Mouse (Mus musculus) cerebellum, postnatal 4 days (tissue): Measurements from ENCODE around the gene Zfp410.
A peak's percentile ranks its signal among the peaks of the same experiment; 100 is the strongest.
"Not testable (repeated sequence)": the region's sequence is repeated elsewhere in the genome, so short reads cannot be mapped to it uniquely, and the experiment has no call there.

Experiments
- DNase-seq, 2 experiments: peaks; one replicate each; pipeline ENCODE4 v3.0.0; 2022; ENCODE audit warnings: low spot score in 2 of 2, mixed read lengths in 1 of 2

Zfp410 gene

GRCm38 (mm10) chr12:84316721-84317621 is at the start of gene Zfp410:
TSS of gene Zfp410 (plus strand) at chr12:84316852.
- DNase-seq = peak; percentile 47 to 78

- DNase-seq = no peak
Measured at GRCm38 (mm10) chr12:84267264-84267663, 49.4 kb upstream of the Zfp410 start.

DNA sequence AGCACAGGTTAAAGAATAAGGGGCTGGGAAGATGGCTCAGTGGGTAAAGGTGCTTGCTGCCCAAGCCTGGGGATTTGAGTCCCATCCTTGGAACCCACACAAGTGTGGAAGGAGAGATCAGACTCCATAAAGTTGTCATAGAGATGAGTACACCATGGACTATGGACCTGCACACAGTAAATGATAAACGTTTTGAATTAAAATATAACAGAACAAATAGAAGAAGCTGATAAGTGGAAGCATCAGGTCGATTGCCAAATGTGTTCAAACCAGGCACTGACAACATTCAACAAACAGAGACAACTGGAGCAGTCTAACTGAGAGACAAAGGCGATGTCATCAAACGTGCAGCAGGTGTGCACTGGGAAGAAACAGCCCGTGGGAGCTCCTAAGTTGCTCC is 43.3 kb upstream of the Zfp410 start:
- DNase-seq = no peak

DNA sequence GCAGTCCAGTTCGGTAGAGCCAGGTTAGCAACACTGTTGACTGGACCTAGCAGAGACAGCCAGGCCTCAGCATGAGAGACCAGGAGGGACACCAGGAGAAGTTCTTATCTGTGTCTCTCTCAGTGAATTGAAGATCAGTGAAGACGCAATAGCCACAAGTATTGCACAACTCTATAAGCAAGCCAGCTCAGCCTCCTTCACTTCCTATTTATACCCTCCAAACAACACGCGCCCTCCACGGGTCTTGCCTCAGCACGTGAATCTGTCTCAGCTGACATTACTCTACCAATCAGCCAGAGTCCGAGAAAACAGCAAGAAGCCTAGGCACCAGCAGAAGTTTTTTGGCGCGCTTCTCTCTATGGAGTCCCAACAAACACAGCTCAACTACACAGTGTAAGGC is 41.4 kb upstream of the Zfp410 start:
- no peak for DNase-seq

- DNase-seq = no peak
Measured at GRCm38 (mm10) chr12:84276288-84276687, 40.4 kb upstream of the Zfp410 start.

DNA sequence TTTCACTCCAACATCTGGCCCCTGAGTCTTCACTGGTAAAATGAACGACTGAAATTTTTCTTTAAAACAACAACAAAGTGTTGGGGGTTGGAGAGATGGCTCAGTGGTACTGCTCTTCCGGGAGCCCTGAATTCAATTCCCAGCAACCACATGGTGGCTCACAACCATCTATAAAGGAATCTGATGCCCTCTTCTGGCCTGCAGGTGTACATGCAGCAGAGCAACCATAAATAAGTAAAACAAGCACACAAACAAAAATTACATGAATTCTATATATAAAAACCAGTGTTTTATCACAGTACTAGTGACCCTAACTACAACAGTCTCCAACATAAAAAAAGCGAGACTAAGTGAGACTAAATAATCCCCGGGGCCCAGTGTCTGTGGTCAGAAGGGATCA is 39.9 kb upstream of the Zfp410 start:
- no peak for DNase-seq

- no peak for DNase-seq
Measured at GRCm38 (mm10) chr12:84277832-84278231, 38.8 kb upstream of the Zfp410 start.

DNA sequence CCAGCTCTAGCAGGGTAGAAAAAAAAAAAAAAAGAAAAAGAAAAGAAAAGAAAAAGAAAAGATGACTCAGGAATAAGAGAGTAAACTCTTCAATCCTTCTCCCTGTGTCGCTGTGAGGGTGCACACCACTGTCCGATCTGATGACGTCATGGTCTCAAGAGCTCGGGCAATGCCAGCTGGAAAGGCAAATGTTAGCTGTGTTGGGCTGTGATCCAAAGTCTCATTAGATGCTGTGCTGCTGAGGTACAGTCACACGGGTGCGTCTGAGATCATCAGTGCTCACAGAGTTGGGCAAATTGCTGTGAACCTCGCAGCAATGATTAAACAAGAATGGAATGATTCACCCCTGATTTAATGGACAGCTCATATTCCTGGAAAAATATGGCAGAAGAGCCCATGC is 37.8 kb upstream of the Zfp410 start:
- DNase-seq = peak in 1 of 2 experiments; percentile 6

GRCm38 (mm10) chr12:84284391-84284790 is 32.3 kb upstream of the Zfp410 start:
- no peak for DNase-seq

DNA sequence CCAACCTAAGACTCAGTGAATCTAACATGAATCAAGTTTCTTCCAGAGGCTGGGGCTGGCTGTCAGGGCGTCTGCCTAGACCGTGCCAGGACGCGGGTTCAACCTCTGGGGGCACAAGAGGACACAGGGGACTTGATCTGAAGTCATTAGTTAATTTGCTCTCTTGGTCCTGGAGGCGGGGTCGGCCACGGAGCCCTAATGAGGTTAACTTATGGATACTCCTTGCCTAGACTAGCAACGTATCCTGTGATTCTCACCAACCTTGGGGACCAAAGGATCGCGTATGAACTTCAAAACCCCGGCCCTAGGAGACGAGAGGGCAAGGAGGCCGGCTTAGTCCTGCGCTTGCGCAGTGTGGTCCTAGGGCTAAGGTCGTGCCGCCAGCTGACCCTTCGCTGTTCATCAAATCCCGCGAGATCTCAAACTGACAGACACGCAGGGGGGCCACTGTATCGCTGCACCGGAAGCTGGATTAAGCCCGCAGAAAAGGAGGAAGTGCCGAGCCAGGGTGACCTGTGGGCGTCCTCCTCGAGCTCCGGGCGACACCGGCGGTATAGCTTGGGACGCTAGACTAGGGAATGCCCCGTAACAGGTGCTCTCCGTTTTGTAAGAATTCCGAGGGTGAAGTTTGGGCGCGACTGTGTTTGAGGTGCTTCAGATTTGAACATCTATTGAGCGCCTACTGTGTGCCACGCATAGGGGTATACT is 31.6 kb upstream of the Zfp410 start, which contains the start of gene Ptgr2:
TSS of gene Ptgr2 (plus strand) at position 348 of the 708 bp plus-strand sequence.
- DNase-seq = peak; percentile 75 to 87

GRCm38 (mm10) chr12:84285593-84285968 is 31.1 kb upstream of the Zfp410 start:
- no peak for DNase-seq

- peak in 1 of 2 experiments; percentile 15 for DNase-seq
Measured at GRCm38 (mm10) chr12:84288461-84288860, 28.2 kb upstream of the Zfp410 start.

- no peak for DNase-seq
Measured at GRCm38 (mm10) chr12:84297851-84298250, 18.8 kb upstream of the Zfp410 start.

DNA sequence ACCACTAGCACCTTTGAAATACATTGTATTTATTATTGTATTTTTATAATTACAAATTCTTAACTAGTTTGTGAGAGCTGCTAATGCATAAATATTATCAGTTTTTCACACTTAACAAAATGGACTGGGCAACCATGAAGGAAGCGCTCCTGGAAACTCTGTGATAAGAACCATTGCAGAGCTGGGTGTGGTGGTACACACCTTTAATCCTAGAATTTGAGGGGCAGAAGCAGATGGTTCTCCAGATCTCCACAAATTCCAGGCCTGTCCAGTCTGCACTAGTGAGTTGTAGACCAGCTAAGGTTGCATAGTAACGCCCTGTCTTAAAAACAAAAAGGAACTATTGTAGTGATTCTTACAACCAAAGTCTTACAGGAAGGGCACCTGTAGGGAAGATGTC is 17.4 kb upstream of the Zfp410 start:
- DNase-seq = no peak

DNA sequence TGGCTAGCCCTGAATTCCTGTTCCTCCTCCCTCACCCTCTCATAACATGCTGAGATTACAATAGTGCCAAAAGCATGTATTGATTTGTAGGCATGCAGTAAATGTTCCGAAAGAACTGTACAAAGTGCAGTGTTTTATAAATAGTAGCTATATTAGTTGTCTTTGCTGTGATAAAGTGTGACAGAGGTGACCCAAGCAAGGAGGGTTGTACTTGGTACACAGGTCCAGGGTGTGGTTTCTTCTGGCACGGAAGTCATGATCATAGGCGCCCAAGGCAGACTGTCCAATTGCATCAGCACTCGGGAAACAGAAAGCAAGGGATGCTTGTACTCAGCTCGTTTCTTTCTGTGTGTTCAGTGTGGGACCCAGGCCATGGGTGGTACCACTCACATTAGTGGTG is 12.6 kb upstream of the Zfp410 start:
- DNase-seq = no peak

DNA sequence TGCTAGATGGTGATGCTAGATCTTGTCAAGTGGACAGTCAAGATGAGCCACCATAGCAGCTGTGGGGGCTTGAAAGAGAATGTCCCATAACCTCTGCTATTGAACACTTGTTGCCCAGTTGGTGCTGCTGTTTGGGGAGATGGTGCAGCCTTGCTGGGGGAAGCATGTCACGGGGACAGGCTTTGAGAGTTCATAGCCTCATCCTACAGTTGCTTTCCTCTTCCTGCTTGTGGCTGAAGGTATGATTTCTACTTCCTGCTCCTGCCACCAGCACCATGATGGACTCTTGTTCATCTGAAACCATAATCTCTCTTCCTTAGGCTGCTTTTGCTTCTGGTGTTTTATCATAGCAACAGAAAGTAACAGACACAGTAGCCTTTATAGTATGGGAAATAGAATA is 12.1 kb upstream of the Zfp410 start:
- DNase-seq = no peak

GRCm38 (mm10) chr12:84311306-84311705 is 5.3 kb upstream of the Zfp410 start:
- no peak for DNase-seq

DNA sequence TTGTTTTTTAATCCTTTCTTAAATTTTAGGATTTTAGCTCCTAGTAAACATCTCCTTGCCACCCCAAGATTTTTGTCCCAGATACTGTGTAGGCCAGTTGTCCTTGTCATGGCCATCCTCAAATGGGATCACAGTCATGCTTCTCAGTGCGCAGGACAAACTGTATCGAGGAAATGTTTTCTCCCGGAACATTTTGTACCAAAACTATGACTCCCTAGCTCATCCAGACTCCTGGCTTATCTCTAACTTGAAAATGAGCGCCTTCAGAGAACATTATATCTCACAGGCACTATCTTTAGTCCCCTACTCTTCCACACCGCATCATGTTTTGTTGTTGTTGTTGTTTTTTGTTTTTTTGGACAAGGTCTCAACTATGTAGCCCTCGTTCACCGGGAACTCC is 646 bp upstream of the Zfp410 start:
- DNase-seq = no peak

DNA sequence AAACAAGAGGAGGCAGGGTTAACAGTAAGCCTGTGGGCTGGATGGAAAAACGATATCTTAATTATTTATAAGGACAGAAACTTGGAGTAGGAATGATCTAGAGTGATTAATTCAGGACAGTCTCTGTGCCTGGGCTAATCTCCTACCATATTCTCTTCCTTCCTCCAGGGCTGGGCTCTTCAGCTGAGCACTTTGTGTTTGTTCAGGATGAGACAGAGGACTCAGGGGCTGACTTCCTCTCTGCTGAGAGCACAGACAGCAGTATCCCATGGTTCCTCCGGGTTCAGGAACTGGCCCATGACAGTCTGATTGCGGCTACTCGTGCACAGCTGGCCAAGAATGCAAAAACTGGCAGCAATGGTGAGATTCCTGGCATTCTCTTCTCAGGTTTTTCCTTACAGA is 10.5 kb downstream of the Zfp410 start:
- no peak for DNase-seq

GRCm38 (mm10) chr12:84336963-84337625 is 20.4 kb downstream of the Zfp410 start:
- no peak for DNase-seq

GRCm38 (mm10) chr12:84347192-84347591 is 30.5 kb downstream of the Zfp410 start:
- no peak for DNase-seq

DNA sequence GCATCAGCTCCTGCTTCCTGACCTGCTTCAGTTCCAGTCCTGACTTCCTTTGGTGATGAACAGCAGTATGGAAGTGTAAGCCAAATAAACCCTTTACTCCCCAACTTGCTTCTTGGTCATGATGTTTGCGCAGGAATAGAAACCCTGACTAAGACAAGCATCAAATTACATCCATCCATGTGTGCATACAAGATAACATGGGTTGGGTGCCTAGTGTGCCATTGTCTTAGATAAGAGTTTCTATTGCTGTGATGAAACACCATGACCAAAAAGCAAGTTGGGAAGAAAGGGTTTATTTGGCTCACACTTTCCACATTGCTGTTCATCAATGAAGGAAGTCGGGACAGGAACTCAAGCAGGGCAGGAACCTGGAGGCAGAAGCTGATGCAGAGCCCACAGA is 42.0 kb downstream of the Zfp410 start:
- not testable (repeated sequence) for DNase-seq
